Mouse (Mus musculus): Measurements from ENCODE around the gene Caap1.

The Caap1 gene

GRCm38 (mm10) chr4:94556265-94557054, at the start of gene Caap1, which contains the start of gene Gm10306:
Gene Caap1 (minus strand): TSS chr4:94556796.
Gene Gm10306 (plus strand): TSS chr4:94556546.
- DNase-seq (ENCODE audit: low spot score in 2 of 2), result peak; percentile 84 to 90

DNA sequence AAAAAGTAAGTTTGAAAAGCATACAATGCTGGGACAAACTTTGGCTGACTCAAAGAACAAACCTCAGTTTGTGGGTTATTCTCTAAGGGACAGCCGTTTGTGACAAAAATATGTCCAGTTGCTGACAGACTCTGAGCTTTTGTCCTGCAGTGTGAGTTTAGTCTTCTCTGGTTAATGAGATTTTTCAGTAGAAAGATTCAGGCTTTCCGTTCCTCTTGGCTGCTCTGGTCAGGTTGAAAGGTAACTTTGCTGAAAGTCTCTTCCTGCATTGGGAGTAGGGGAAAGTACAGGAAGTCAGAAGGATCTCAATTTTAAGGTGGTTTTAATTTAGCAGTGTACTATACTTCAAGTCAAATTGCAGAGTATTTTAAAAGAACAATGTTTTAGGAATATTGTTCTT, 49.0 kb upstream of the Caap1 start:
- no peak for DNase-seq (ENCODE audit: low spot score in 2 of 2)

DNA sequence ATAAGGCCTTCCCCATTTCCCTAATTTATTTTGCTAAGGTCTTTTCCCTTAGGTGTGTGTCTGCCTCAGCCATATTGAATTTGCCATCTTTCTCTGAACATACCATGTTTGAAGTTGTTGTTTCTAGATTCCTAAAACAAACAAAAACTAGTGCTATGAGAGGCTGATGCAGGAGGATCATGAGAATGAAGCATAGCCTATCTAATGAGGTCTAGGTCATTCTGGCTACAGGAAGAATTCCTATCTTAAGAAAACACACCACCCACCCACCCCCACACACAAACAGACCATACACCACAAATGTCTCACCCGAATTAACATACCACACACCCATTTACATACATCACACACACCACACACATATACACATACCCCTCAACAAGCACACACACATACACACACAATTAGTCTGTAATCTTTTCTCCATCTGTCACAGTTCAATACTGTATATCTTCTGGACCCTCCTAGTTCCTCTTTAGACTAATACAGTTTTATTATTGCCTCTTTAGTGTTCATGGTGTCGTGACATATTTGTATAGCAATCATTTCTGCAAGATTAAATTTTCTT, 47.9 kb upstream of the Caap1 start:
- DNase-seq (ENCODE audit: low spot score in 2 of 2), result no peak

- DNase-seq (ENCODE audit: low spot score in 2 of 2), result peak; percentile 91 to 92
Measured at GRCm38 (mm10) chr4:94603031-94603629, 46.5 kb upstream of the Caap1 start, which contains the start of gene Plaa. Gene Plaa (minus strand): TSS chr4:94603244.

GRCm38 (mm10) chr4:94602496-94603030, 46.0 kb upstream of the Caap1 start:
- no peak for DNase-seq (ENCODE audit: low spot score in 2 of 2)

DNA sequence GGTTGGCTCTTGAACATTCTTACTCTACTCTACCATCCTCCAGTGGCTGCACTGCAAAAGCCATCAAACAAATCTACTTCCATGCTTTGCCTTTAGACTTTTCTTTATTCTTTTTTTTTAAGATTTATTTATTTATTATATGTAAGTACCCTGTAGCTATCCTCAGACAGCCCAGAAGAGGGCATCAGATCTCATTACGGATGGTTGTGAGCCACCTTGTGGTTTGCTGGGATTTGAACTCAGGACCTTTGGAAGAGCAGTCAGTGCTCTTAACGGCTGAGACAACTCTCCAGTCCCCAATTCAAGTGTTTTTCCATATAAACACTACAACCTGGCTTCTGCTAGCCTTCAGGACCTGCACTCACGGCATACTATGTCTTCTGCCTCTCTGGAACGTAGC, 44.8 kb upstream of the Caap1 start:
- DNase-seq (ENCODE audit: low spot score in 2 of 2), result no peak

DNA sequence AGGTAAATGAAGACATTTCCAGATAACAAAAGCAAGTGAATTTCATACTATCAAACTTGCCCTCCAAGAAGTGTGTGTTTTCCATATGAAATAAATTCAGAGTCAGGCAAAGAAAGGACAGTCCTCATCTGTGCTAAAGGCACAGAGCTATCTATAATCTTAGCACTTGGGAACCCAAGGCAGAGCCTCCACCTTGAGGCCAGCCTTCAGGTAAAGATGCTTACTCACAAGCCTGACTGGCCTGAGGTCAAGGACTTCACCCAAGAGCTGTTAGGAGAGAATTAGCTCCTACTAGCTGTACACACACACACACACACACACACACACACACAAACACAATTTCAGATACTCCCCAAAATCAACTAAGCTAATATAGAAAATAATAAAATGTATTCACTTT, 36.1 kb upstream of the Caap1 start:
- no peak for DNase-seq (ENCODE audit: low spot score in 2 of 2)

DNA sequence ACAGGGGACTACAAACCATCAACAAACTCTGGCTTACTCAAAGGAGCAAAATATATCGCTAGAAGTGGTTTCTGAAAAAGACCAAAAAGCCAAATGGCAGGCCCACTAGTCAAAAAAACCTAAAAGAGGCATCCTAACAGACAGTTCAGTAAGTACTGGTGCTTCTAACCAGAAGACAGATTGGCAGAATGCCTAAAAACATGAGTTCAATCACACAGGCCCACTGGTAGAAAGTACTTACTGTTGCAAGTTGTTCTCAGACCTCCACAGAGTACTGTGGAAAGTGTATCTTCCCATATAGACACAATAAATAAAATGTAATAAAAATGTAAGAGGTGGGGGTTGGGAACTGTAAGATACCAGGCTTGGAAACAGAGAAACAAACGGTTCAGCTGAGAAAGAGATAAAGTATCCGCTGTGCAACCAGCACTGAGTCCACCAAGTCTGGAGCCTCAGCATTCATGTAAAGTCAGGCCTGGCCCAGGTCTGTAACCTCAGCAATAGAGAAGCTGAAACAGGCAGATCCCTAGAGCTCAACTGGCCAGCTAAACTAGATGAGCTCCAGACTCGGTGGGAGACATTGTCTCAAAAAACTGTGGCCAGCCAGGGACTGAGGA, 35.3 kb upstream of the Caap1 start:
- no peak for DNase-seq (ENCODE audit: low spot score in 2 of 2)

DNA sequence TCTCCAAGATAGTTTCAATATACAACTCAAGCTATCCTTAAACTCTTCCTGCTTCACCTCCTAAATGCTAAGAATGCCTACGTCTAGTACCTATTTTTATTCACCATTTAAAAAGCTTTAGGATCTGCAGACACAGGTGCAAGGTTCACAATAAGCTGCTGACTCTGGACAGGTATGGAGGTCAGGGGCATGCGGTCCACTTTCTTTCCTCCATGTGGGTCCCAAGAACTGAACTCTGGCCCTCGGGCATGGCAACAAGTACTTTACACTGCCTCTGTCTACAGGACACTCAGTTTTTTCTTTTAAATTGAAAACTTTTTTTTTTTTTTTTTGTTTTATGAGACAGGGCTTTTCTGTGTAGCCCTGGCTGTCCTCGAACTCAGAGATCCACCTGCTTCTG, 16.1 kb upstream of the Caap1 start:
- no peak for DNase-seq (ENCODE audit: low spot score in 2 of 2)

DNA sequence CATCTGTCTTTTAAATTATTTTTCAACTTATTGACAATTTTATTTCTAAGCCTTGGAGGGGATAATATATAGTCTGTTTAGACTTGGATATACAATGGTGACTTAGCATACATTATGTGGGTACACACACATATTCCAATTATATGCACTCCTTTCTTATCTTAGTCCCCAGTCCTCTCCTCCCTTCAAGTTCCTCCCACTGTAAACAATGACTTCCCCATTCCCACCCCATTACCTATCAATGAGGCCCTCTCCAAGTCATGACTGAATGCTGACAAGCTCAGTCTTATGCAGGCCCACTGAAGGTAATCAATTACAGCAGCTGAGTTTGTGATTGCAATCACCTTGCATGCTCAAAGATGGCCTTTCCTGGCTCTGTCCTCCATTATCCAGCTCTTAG, 7.7 kb upstream of the Caap1 start:
- DNase-seq (ENCODE audit: low spot score in 2 of 2), result no peak

DNA sequence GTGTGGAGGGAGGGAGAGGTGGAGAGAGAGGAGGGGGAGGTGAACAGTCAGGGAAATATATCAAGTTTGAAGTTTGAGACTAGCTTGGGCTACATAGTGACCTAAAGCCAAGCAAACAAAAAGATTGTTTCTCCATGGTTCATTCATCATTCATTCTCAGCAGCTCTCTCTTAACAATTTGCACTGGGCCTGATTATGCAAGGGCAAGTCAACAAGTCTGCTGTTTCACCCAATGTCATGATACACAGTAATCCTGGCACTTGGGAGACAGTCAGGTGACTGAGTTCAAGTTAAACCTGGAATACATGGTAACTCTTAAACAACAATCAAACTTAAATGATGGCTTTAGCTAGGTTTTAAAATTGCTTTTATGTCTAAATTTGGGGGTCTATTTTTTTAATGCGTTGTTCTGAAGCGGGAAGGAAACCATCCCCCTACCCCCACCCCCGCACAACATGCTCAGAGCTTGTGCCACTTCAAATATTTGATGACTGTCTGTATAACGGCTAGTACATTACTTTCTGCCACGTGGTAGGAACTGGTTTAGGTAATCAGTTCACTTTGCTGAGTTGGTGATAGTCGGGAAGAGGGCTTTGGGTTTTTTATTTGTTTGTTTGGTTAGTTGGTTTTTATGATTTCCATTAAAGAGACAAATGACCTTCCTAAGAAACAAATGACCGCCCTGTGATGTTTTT, 5.5 kb upstream of the Caap1 start:
- no peak for DNase-seq (ENCODE audit: low spot score in 2 of 2)

DNA sequence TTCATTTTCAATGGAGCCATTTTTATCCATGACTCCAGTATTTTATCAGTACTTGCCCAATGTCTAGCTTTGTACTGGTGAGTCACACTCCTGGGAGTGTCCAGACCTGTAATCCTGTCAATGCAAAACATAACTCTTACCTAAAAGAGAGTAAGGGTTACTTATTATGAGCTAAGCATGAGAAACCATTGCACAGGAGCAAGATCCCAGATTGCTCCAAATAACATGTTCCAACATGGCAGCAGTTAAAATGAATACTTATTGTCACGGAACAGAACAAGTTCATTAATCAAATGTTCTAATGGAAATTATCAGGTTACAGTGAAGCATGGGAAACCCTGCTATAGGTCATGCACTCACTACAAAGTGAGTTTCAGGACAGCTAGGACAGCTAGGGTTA, 3.7 kb upstream of the Caap1 start:
- DNase-seq (ENCODE audit: low spot score in 2 of 2), result no peak

DNA sequence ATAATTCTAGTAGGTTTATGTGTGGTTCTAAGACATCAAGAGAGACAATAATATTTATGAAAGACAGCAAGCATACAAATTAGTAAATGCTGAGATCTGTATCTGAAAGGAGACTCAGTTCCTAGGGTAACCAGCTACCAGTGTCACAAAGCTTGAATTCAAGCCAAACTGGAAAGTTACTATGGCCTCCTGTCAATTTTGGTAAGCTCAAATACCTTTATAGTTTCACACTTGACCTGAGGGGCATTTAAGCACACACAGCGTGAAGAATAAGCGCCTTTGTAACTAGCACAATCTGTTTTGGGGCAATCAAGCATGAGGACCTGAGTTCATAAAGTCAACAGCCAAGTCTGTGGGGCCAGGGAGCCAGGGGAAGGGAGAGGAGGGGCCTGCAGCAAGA, 2.7 kb upstream of the Caap1 start:
- DNase-seq (ENCODE audit: low spot score in 2 of 2), result no peak

DNA sequence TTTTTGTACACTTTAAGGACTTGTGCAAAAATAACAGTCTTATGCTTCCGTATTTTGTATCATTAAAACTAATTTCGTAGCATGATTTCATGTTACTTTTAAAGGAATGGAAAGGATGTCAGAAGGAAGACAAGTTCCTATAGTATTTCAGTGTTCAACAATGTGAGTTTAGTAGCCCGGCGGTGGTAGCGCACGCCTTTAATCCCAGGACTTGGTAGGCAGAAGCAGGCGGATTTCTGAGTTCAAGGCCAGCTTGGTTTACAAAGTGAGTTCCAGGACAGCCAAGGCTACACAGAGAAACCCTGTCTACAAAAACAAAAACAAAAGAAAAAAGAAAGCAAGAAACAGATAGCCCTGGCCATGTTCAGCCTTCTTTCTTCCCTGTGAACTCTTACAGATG, 549 bp upstream of the Caap1 start:
- DNase-seq (ENCODE audit: low spot score in 2 of 2), result no peak

DNA sequence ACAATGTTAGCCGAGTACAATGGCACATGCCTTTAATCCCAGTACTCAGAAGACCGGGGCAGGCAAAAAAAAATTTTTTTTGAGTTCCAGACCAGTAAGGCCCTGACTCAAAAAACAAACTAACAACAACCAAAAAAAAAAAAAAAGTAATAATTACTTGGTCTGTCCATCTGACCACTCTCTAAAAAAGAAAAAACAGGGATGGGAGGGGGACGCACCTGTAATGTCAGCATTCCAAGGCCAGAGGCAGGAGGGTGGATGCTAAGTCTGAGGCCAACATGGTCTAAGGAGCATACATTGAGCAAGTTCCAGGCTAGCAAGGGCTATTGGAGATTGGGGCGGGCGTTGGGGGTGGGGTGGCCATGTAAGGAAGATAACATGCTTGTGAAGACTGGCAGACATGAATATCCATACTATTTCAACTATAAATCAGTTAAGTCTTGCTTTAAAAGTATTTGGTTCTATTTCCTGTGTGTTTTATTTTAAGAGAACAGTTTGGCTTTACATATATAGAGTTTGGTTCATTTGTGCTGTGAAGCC, 1.6 kb downstream of the Caap1 start:
- no peak for DNase-seq (ENCODE audit: low spot score in 2 of 2)

GRCm38 (mm10) chr4:94544321-94544720, 12.3 kb downstream of the Caap1 start:
- no peak for DNase-seq (ENCODE audit: low spot score in 2 of 2)

DNA sequence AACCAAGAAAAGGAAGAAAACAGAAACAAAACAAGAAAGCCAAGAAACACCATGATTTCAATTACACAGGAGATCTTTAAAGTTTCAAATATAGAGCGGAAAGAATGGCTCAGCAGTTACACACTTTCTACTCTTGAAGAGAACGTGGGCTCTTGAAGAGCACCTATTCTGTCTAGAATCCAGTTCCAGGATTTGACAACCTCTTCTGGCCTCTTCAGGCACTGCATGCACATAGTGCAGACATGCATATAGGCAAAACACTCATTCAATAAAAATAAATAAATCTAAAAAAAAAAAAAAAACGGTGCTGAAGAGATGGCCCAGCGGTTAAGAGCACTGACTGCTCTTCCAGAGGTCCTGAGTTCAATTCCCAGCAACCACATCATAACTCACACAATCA, 13.6 kb downstream of the Caap1 start:
- DNase-seq (ENCODE audit: low spot score in 2 of 2), result no peak

DNA sequence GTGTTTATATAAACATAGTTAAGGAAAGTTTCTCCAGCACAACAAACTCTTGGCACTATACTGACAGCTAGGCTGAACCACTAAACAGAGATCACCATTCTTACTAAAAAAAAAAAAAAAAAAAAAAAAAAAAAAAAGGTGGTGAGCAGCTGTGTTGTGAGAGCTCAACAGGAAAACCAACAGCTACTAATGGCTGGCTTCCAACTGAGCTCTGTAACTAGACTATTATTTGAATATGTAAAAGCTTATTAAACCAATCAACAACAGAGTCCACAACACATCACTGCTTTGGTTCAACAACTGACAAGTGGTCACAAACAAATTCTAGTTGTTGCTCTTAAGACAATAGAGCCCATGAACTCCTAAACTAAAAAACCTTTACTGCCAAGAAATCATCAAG, 23.4 kb downstream of the Caap1 start:
- no peak for DNase-seq (ENCODE audit: low spot score in 2 of 2)

GRCm38 (mm10) chr4:94529448-94529847, 27.1 kb downstream of the Caap1 start:
- DNase-seq (ENCODE audit: low spot score in 2 of 2), result no peak

DNA sequence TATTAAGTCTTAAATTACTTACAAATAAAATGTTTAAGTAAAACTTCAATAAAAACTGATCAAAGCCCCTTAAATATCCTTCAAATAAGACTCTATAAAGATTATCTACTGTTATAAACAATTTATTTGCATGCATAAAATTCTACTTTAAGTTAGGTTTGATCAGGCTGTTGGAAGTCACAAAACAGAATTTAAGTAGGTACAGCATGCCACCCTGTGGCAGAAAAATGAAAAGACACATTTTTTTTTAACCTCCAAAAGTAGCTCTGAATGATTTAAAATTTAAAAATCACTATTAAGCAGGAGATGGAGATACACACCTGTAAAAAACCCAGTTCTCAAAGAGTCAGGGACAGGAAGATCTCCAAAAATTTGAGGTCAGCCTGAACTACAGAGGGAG, 33.3 kb downstream of the Caap1 start:
- DNase-seq (ENCODE audit: low spot score in 2 of 2), result no peak

DNA sequence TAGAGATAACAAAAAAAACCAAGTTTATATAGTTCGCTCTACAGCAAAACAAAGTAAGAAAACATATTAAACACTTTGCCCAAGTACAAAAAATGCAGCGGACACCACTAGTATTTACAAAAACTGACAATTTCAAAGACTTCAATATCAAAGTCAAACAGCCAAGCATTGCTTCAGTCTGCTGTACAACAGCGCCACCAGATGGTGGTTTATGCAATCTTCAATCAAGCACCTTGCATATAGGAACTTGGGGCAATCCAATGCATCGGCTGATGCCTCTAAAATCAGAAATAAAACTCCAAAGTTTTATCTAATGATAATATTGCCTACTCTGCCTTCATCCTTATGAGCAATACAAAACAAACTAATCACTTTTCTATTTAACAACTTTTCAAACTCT, 39.0 kb downstream of the Caap1 start:
- DNase-seq (ENCODE audit: low spot score in 2 of 2), result peak; percentile 15 to 47

- DNase-seq (ENCODE audit: low spot score in 2 of 2), result no peak
Measured at GRCm38 (mm10) chr4:94515366-94515765, 41.2 kb downstream of the Caap1 start.

Measured in frontal cortex, postnatal 25 days (tissue).